Mouse (Mus musculus) lung, postnatal 0 days (tissue): ENCODE data around the gene Laptm4a.

Experiments used
- CTCF ChIP-seq: IDR thresholded peaks from 2 replicates; pipeline ENCODE4 v1.5.1; 2016; ENCODE audit warnings: antibody characterized with exemption, mild to moderate bottlenecking
- EP300 ChIP-seq: IDR thresholded peaks from 2 replicates; pipeline ENCODE4 v1.6.1; 2016; ENCODE audit warnings: antibody characterized with exemption, mild to moderate bottlenecking, control low read depth

DNA sequence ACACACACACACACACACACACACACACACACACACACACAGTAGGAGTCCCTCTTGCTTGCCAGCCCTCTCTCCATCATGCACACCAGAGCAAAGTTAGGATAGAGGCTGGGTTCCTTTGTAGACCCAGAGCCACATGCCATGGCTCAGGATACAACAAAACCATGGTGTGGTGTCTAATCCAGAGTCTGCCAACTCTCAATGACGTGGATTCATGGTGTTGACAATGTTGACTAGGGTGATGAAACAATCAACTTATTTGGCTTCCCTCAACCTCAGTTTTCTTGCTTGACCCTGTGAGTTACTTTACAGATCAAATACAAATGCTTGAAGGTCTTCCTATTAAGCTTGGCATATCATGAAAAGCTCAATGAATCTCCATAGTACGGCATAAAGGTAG lies 42.7 kb upstream of the Laptm4a start:
- TF ChIP-seq EP300 (no peak), CTCF (no peak)
